Mouse (Mus musculus): Measurements from ENCODE around the gene Pvr.

Gene Pvr

DNA sequence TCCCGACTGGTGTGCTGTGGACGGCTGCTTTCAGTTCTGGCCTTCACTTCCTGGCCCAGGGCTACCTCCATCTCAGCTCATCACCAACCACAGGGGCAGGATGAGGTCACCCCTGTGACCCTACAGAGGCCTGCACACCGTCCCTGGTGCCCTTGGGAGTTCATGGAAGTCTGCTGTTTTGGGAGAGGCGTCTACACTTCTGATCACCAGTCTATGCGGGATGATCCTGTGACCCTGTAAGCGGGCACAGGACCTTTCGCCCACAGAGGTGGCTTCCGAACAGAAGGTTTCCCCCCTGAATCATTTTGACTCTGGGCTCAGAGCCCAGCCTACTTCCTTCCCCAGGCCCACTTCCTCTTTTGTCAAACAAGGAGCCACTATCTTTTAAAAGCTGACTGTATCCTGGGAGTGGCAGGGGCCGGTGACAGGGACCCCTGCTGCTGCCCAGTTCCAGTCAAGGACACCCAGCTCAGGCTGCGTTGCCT is 49.8 kb downstream of the Pvr start:
- no peak for DNase-seq (ENCODE audit: low spot score)

DNA sequence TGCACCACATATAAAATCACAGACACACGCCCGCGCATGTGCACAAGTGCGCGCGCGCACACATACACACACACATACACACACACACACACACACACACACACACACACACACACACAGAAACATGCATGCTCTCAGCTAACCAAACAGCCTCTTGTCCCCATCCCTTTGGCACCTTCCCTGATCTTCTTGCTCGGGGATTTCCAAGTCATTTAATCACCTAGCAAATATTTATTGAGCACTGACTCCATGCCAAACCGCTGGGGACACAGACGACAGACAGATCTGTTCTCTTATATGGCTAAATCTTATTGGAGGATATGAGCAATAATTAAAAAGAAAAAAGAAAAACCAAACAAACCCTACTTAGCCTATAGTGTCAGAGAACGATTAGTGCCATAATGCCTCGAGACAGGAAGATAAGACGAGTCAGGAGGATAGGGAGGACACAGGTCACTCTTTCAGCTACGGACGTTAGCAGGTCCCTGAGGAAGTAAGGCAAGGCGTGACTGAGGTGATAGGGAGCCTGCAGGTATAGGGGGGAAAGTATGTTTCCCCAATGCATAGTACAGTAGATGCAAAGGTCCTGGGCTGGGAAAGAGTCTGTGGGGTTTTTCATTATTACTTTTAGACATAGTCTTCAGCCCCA is 53.1 kb downstream of the Pvr start:
- DNase-seq (ENCODE audit: low spot score) = no peak

DNA sequence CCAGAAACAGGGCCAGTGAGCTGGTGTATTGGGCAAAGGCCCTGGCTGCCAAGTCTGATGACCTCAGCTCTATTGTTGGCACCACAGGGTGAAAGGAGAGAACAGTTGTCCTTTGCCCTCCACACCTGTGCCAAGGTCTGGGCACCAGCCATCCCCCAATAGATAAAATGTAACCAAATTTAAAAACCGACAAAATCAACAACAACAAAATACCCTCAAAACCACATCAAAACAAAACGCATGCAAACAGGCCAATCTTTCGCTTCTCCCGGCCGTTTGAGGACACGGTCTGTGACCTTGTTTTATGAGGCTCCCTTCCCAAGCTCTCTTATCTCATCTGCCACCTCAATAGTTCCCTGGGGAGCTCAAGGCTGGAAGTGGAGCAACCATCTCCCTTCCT is 54.5 kb downstream of the Pvr start:
- DNase-seq (ENCODE audit: low spot score) = no peak

DNA sequence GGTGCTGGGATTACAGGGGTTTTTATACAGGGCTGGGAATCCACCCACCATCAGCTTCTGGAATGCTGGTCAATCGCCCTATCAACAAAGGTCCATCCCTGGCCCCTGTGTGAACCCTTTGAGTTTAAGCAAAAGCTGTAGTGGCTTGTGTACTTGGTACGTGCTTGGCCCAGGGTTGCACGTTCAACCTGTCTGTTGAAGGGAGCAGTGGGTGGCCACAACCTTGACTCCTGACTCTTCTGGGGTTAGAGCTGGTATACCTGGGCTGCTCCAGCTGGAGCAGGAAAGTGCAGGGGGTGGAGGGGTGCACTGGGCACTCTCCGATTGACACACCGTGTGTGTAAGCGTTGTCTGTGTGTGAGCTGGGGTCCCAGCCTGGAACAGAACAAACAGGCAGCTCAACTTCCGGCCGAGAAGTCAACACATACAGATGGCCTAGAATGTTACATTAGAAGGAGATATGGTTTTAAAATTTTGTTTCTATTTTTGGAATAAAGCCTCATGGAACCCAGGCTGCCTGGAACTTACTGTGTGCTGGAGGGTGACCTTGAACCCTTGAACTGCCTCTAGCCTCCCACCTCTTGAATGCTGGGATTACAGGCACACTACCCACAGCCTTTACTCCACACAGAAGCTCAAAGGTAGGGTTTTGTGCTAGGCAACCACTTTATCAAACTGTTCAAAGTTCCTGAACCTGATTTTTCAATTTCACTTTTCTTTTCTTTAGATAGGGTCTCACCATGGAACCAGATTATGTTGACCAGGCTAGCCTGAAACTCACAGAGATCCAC is 55.5 kb downstream of the Pvr start:
- no peak for DNase-seq (ENCODE audit: low spot score)

DNA sequence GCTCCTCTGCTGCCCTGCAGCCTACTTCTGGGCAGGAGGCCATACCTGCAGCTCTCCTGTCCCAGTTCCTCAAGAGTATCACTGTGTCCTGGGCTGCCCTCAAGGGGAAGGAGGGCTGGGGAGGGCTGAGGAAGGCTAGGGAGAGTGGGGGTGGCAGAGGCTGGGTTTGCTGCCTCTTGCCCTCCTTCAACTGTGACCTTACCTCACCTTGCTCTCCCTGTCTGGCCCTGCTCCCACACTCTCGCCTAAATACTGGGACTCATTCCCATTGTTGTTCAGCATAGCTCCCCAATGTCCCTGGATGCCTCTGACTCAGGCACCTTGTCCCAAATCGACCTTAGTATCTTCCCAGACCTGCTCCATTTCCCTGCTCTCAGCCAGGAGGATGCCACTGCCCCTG is 56.7 kb downstream of the Pvr start:
- DNase-seq (ENCODE audit: low spot score) = no peak

DNA sequence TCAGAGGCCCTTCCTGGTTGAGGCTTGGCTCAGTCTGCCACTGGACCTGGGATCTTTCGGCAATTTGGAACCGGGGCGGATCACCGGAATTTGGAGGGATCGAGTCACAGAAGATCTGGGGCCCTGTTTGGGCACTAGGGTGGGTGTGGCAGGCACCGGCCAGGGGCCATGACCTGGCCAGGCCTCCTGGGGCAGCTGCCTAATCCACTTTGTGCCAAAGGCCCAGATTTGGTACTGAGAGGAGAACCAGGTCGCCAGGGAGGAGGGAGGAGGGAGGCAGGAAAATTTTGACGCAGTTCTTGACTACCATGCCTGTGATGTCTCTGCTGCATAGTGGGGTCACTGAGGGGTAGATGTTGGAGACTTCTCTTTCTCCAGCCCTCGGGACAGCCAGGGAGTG is 59.8 kb downstream of the Pvr start, which contains the start of gene Ceacam16:
Gene Ceacam16 (minus strand): TSS at position 101 of the 400 bp plus-strand sequence.
- DNase-seq (ENCODE audit: low spot score) = no peak

DNA sequence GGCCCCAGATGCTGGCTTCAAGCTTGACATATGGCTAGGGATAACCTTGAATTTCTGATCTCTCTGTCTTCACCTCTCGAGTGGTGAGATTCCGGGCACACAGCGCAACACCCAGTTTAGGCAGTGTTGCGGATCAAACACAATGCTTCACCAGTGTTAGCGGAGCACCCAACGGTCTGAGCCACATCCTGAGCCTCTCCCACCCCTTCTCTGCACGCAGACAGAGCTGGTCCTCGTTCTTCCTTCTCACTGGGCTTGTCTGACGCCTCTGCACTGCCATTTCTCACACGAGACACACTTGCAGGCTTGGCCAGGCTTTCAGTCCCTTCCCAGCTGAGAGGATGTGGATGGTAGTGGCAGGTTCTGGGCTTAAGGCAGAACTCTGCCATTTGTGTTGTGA is 61.2 kb downstream of the Pvr start:
- no peak for DNase-seq (ENCODE audit: low spot score)

DNA sequence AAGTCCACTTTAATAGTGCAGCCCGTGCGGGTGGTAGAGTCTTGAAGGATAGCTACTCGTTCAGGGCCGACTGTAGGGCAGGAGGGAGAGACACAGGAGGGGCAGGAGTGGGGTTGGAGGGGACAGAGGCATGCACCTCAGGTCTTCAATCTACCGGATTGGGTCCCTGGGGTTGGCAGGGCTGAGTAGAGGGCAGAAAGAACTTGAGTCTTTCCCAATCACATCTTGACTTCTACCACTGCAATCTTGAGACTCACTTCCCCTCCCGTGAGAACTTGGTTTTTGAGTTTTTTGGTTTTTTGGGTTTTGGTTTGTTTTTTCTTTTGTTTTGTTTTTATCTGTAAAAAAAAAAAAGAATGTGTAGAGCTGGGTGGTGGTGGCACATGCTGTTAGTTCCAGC is 64.7 kb downstream of the Pvr start:
- no peak for DNase-seq (ENCODE audit: low spot score)

DNA sequence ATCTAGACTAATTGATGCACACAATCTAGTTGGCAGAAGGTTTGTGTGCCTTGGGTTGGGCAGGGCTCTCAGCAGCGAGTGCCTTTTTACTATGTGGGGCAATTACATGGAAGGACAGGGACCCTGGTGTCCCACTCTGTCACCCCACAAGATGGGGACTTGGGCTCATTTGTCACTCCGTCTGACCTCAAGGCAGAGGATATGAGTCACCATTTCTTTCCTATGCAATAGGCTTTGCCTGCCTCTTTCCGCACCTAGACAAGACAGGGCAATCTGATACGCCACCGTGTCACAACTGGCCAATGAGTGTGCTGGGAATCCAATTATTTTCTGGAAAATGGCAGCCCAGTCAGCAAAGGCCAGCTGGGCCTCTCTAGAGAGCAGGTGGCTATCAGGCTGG is 65.3 kb downstream of the Pvr start:
- DNase-seq (ENCODE audit: low spot score) = no peak

Data from urinary bladder, postnatal 14 days (tissue).